Mouse (Mus musculus) macrophage (primary cell): Measurements from ENCODE around the gene Olfr159. TPM values are rescaled to one million over a fixed set of nuclear protein-coding genes. Genes with fewer than 3 reads are reported as not detected.

Source experiments
- H3K27ac ChIP-seq: fragments of 350-480 bp; formaldehyde crosslinking; 2 replicates; pipeline ENCODE4 v1.9.0; 2021
- H3K36me3 ChIP-seq: fragments of 350-480 bp; formaldehyde crosslinking; 2 replicates; pipeline ENCODE4 v1.9.0; 2021; ENCODE audit errors: inconsistent target
- H3K4me3 ChIP-seq: fragments of 350-480 bp; formaldehyde crosslinking; 2 replicates; pipeline ENCODE4 v1.9.0; 2021; ENCODE audit errors: inconsistent target
- H3K79me2 ChIP-seq: fragments of 350-480 bp; formaldehyde crosslinking; 2 replicates; pipeline ENCODE4 v1.9.0; 2021; ENCODE audit errors: inconsistent target
- WGBS: methylation state at CpG from one replicate; pipeline ENCODE4 v1.1.7; 2026; ENCODE audit warnings: inconsistent platforms; ENCODE audit not compliant: missing documents; 5-methylcytosine and 5-hydroxymethylcytosine counted together
- polyA plus RNA-seq: library from polyadenylated mRNA; stranded (reverse); fragments of 250-400 nt; gene quantifications from 3 replicates; pipeline ENCODE4 v1.2.4, GENCODE M21; 2018; ENCODE audit warnings: inconsistent platforms

Gene Olfr159
- polyA plus RNA-seq, 1 experiment from 2014 or later = not detected

DNA sequence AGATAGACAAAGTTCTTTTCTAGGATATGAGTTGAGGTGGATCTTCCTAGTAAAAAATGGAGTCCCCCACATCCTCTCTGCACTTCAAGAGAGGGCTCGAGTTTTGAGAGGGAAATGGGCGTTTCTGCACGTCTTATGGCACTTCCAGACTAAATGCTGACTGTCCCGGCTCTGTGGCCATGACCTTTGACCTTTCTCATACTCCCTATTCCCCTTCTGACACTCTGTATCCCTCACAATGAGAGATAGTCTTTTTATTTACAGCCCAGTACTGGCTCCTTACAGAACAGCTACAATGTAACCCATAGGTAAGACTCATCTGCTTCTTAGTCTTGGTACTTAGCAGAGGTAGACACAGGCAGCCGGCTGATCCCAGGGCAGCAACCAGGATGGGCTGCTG is 29.3 kb downstream of the Olfr159 start:
- 75% methylated on average over 5 of the region's 5 CpGs for WGBS
- Histone ChIP-seq H3K79me2 (no peaks in the 10 kb centered on the region), H3K4me3 (no peak overlapping the region), H3K36me3 (no peaks in the 10 kb centered on the region), H3K27ac (no peak overlapping the region)

DNA sequence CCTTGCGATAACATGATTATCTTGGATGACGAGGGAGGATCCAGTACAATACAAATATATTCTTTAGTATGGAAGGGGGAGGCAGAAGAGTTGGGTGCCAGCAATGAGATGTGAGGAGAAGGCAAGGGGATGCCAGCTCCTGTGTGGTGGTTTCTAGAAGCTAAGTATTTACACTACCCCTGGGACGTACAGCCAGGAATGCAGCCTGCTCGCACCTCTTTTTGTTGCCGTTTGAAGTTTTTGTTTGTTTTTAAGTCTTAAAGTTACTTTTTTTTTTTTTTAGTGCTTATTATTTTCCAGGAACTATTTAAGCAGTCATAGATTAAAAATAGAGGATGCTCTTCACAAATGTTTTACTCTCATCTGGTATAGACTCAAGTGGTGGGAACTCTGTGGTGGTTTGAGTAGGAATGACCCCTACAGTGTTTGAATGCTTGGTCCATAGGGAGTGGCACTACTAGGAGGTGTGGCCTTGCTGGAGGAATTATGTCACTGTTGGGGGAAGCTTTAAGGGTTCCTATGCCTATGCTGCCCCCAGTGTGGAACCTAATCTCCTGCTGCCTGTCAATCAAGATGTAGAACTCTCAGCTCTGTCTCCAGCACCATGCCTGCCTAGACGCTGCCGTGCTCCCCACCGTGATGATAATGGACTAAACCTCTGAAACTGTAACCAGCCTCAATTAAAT is 31.7 kb downstream of the Olfr159 start:
- Histone ChIP-seq H3K27ac (no peak overlapping the region), H3K36me3 (no peaks in the 10 kb centered on the region), H3K79me2 (no peaks in the 10 kb centered on the region), H3K4me3 (no peak overlapping the region)
- 83% methylated on average over 8 of the region's 8 CpGs for WGBS

DNA sequence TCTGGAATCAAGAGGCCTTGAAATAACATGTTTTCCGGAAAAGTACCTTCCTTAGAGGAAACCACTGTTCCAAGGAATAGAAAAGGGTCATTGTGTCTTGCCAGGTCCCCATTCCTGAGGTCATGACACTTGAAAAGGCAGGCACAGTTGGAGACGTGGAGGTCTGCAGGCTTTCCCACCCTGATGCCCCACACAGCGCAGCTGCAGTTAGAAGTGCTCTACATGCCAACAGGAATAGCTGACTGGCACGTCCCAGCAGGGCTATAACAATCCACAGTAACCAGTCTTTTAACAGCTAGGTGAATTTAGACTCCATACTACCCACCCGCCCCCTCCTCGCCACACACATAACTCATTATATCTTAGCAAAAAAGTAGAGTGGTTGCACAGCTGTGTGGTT is 33.7 kb downstream of the Olfr159 start:
- WGBS = 89% methylated on average over 6 of the region's 6 CpGs
- H3K27ac ChIP-seq = no peak overlapping the region
- no peak overlapping the region for H3K4me3 ChIP-seq
- H3K36me3 ChIP-seq = no peaks in the 10 kb centered on the region
- no peaks in the 10 kb centered on the region for H3K79me2 ChIP-seq

DNA sequence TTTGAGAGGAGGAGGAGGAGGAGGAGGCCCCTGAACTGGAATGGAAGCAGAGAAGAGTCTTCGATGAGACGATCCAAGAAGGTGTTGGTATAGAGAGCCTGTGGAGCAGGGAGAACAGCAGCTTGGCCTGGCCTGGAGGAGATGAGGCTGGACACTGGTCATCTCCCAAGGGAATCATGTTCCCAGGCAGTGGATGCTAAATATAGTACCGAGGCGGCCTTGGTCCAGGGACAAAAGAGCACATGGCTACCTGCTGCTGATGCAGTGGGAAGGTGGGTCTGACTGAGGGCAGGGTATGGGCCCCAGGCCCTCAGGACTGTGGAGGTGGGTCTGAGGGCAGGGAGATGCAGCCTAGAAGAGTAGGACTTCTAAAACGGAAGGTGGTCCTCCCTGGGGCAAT is 37.6 kb downstream of the Olfr159 start:
- WGBS = 94% methylated on average over 5 of the region's 5 CpGs
- H3K36me3 ChIP-seq = no peaks in the 10 kb centered on the region
- H3K4me3 ChIP-seq = no peak overlapping the region
- H3K79me2 ChIP-seq = no peaks in the 10 kb centered on the region
- no peak overlapping the region for H3K27ac ChIP-seq

DNA sequence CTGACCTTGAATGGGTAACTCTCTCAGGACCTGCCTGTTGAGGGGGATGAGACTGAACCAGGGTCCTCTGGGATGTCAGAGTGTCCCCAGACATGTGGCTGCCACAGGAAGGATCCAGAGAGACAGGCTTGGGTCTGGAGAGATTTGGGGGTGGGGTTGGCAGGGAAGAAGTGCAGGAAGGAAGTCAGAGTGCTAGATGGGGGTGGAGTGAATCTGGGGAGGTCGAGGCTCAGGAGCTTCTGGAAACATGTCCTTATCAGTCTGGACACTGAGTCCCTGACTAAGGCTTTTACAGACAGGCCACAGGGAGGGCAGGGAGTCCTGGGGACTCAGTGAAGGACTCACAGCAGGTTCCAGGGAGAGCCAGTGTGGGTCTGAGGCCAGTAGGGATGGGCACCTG is 38.6 kb downstream of the Olfr159 start:
- Histone ChIP-seq H3K4me3 (no peak overlapping the region), H3K27ac (no peak overlapping the region), H3K36me3 (no peaks in the 10 kb centered on the region), H3K79me2 (no peaks in the 10 kb centered on the region)
- 14% methylated on average over 1 of the region's 1 CpGs for WGBS

DNA sequence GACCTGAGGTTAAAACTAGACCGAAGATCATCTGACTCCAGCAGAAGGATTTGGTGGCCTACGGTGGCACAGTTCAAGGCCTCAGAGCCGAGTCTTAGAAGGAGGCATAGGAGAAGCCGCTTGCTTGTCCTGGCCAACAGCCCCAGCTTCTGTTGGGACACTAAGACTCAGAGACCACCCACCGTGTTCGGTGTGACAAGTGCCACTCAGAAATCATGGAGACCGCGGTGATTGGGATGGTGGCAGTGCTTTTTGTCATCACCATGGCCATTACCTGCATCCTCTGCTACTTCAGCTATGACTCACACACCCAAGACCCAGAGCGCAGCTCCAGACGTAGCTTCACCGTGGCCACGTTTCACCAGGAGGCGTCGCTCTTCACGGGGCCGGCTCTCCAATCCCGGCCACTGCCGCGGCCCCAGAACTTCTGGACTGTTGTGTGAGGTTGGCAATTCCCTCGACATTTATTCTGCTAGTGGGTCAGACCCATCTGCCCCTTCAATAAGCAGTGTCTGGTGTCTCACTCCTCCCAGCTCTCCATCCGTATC is 40.0 kb downstream of the Olfr159 start:
- no peaks in the 10 kb centered on the region for H3K79me2 ChIP-seq
- no peak overlapping the region for H3K4me3 ChIP-seq
- 67% methylated on average over 21 of the region's 21 CpGs for WGBS
- no peaks in the 10 kb centered on the region for H3K36me3 ChIP-seq
- H3K27ac ChIP-seq = no peak overlapping the region

DNA sequence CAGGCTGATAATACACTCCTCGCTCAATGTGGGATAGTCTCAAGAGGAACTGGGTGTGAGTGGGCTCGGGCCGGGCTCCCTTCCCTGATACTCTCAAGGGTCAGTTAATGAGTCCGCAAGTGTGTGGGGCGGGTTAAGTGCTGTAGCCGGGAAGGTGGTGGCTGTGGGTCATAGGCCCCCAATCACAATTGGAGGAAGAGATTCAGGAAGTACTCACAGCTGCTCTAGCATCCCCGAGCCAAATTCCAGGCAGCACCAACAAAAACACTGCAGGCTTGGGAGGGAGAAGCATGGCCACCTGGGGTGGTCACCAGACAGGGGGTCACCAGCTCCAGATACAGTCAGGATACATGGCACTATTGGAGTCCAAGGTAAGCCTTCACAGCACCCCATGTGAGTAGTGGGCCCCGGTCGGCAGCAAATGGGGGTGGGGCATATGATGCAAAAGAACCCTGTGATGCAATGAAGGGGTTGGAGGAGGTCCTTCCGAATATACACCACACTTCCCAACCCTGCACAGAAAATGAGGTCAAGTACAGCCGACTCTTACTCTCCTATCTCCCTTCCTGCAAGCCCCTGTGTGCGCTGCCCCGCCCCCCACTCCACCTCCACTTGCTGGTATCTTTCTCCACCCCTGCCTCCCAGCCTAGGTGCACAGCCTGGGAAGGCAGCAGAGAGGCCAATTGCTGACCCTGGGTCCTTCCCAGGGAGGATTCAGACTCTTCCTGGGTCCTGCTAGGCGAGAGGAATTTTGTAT is 40.8 kb downstream of the Olfr159 start, which contains the start of gene Spaar:
Spaar (plus strand) TSS at position 241 of the 757 bp plus-strand sequence.
- Histone ChIP-seq H3K4me3 (no peak within 1 kb of the TSS), H3K27ac (no peak within 1 kb of the TSS), H3K79me2 (no peaks in the 10 kb centered on the region), H3K36me3 (no peaks in the 10 kb centered on the region)
- 55% methylated on average over 14 of the region's 14 CpGs for WGBS

DNA sequence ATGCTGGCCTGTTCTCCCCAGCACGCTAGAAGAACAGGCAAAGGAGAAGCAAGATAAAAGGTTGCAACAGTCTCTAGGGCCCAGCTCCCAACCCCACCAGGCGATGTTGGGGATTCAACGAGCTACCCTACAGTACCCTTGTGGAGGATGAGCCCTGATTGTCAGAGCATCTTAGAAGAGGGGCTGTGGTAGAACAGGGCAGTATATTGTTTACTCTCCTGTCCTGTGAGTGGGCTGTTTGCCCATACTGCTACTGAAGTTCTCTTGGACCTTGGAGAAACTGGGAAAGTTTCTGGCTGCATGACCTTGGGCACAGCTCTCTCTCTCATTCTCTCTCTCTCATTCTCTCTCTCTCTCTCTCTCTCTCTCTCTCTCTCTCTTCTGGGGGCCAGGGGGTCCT is 41.7 kb downstream of the Olfr159 start:
- Histone ChIP-seq H3K79me2 (no peaks in the 10 kb centered on the region), H3K27ac (no peak overlapping the region), H3K36me3 (no peaks in the 10 kb centered on the region), H3K4me3 (no peak overlapping the region)
- 75% methylated on average over 3 of the region's 3 CpGs for WGBS

DNA sequence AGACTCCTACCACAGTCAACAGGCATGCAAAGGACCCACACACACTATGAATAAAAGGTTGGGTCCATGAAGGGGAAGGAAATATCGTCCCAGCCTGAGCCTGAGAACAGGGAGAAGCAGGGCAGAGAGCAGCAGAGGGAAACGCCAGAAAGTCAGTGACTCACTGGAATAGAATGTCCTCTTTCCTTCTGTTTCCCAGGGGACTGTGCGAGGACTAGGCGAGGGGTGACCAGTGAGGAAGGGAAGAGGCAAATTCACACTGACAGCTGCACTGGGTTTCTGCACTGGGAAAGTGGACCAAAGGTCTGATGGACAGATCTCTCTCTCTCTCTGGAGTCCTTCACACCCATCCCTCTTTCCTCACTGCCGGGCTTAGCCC is 42.2 kb downstream of the Olfr159 start:
- H3K79me2 ChIP-seq = no peaks in the 10 kb centered on the region
- H3K4me3 ChIP-seq = no peak overlapping the region
- no peaks in the 10 kb centered on the region for H3K36me3 ChIP-seq
- WGBS = 58% methylated on average over 5 of the region's 5 CpGs
- H3K27ac ChIP-seq = no peak overlapping the region

DNA sequence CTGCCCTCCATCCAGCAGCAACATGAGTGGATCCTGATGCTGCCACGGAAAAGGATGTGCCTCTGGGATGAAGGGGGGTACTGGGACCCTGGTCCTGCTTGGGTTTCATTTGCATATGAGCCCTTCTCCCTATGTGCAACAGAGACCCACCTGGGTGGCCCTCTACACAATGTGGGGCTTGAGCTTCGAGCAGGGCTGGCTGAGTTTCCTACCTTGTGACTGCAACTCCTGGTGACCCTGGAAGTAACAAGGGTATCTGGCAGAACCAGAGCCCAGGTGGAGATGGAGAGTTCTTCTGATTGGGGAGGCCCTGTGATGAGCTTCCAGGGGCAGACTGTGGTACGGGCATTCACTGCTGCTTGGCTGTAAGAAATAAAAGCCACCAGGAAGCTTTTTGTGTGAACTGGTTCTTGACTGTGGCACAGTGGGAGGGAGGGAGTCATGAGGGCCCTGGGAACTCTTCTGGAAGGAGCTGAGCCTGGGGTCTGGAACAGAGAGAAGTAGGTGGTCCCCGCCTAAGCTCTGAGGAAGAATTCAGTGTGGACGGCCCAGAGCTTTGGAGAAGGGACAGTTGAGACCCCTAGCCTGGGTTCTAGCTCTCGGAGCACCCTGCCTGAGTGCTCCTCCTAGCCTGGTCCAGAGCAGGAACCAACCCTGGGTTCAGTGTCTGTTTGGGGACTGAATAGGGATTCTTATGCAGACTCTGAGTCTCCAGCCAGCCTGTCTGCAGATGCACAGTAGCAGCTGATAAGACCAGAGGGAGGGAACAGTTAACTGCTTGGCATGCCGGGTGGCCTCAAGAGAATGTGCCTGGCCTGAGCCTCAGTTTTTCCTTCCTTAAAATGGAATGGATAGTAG is 42.9 kb downstream of the Olfr159 start:
- WGBS = 92% methylated on average over 6 of the region's 7 CpGs
- Histone ChIP-seq H3K4me3 (no peak overlapping the region), H3K79me2 (no peaks in the 10 kb centered on the region), H3K27ac (no peak overlapping the region), H3K36me3 (no peaks in the 10 kb centered on the region)

DNA sequence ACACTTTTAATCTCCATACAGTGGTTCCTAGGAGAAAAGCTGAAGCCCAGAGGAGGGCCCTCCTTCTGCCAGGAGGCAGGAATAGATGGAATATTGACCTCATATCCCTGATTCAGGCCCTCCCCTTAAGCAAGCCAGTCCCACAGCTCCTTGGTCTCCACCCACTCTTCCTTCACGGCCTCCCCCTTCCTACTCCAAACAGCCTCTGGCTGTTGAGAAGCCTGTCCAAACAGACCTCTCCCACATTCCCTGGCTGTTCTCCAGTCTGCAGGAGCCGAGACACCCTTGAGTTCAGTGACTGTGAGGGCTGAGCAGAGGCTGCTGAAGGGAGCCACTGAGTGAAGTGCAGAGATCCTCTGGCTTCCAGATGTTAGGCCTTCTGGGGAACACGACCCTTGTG is 43.8 kb downstream of the Olfr159 start, which contains the start of gene Hrct1:
Hrct1 (plus strand) TSS at position 194 of the 400 bp plus-strand sequence.
- WGBS = 72% methylated on average over 3 of the region's 3 CpGs
- no peaks in the 10 kb centered on the region for H3K36me3 ChIP-seq
- H3K27ac ChIP-seq = no peak within 1 kb of the TSS
- H3K79me2 ChIP-seq = no peaks in the 10 kb centered on the region
- H3K4me3 ChIP-seq = no peak within 1 kb of the TSS

DNA sequence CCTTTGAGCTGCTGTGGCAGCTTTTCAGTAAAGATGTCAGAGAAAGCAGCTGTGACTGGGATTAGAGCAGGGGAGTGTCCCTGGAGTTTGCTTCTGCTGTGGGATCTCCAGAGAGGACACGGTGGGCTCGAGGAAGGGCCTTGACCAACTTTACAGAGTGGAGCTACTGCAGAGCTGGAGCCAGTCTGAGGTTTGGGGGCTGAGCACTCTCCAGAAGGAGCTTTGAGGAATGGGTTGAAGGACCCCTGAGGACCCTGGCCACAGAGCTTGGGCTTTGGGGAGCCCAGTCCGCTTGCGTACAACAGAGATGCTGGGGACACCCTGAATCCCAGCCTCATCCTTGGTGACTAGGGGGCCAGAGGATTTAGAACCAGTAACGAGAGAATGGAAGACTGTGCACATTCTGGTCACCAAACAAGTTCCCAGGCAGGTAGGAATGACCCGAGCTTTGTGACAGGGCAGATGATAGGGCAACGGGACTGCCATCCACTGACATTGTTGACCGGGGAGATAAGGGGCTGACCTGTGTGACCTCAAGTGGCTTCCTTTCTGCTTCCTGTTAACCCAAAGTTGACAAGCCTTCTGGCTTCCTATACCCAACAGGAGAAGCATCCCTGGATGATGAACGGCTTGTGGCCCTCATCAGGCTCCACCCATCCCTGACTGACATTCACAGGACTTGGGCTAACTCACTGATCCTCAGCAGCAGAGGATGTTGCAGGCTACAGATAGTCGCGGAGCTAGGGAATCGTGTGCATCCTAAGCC is 44.4 kb downstream of the Olfr159 start:
- Histone ChIP-seq H3K36me3 (no peaks in the 10 kb centered on the region), H3K27ac (no peak overlapping the region), H3K4me3 (no peak overlapping the region), H3K79me2 (no peaks in the 10 kb centered on the region)
- 58% methylated on average over 12 of the region's 12 CpGs for WGBS

DNA sequence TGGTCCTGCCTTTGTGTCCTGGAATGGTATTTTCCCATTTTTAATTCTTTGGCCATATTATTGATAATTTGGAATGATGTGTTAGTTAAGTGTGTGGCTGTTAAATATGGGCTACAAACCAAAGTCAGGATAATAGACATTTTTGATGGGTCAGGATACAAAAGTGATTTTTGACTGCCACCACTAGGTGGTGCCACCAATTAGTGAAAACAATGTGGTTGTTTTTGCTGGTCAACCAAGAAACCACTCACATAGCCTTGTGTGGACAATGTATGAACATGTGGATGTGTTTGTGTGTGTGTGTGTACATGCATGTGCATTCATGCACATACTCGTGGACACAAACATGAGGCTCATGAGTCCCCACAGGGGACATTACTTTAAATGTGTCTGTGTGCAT is 46.0 kb downstream of the Olfr159 start:
- Histone ChIP-seq H3K4me3 (no peak overlapping the region), H3K36me3 (no peaks in the 10 kb centered on the region), H3K27ac (no peak overlapping the region), H3K79me2 (no peaks in the 10 kb centered on the region)
- 40% methylated on average over 1 of the region's 1 CpGs for WGBS

DNA sequence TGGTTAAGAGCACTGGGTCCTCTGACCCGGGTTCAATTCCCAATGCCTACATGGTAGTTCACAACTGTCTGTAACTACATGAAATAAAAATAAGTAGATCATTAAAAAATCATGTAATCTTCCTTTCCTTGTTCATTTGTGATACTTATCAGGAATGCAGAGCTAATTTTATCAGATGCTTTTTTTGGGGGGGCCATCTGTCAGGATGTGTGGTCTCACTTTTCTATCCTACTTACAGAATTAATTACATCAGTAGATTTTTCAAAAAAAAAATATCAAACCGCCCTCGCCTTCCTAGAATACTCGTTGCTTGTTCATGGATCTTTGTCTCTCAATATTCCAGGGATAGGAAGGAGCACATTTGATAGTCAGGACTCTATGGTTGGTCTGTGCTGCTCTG is 48.6 kb downstream of the Olfr159 start:
- WGBS = 87% methylated on average over 4 of the region's 4 CpGs
- H3K79me2 ChIP-seq = no peaks in the 10 kb centered on the region

More for the DNA sequence above, 48.6 kb downstream of the Olfr159 start:
- H3K4me3 ChIP-seq = no peak overlapping the region
- H3K36me3 ChIP-seq = no peaks in the 10 kb centered on the region
- H3K27ac ChIP-seq = no peak overlapping the region
